Mouse (Mus musculus) heart, postnatal 0 days (tissue): ENCODE measurements at regions not wholly inside any gene's neighbourhood (a gene's known extent, or its start where the extent isn't known, plus 50 kb on each side); places are given as distances from the start of the nearest gene placed in this dataset.
A peak's percentile ranks its signal among the peaks of the same experiment; 100 is the strongest.

Experiments
- ATAC-seq: fragments of 200-750 bp; cut with Nextera tagmentation; 2 replicates; pipeline ENCODE4 v1.8.0; 2017; ENCODE audit warnings: low read depth, moderate number of reproducible peaks, moderate library complexity; ENCODE audit not compliant: insufficient read depth
- DNase-seq: peaks from one replicate; pipeline ENCODE4 v3.0.0-alpha.2; 2016; ENCODE audit warnings: low spot score
- H3K27ac ChIP-seq: fragments of 300-500 bp; sonication (generic); 2 replicates; pipeline ENCODE4 v1.5.1; 2014; ENCODE audit warnings: low read depth, mild to moderate bottlenecking
- H3K27me3 ChIP-seq: fragments of 300-500 bp; sonication (generic); 2 replicates; pipeline ENCODE4 v1.6.1; 2014; ENCODE audit warnings: low read length, mixed read lengths; ENCODE audit not compliant: control insufficient read depth, insufficient read depth
- H3K36me3 ChIP-seq: fragments of 300-500 bp; sonication (generic); replicated peaks from 2 replicates; pipeline ENCODE4 v1.6.1; 2014; ENCODE audit warnings: low read length, mixed read lengths; ENCODE audit not compliant: control insufficient read depth, insufficient read depth
- H3K4me1 ChIP-seq: fragments of 300-500 bp; sonication (generic); 2 replicates; pipeline ENCODE4 v1.6.1; 2014; ENCODE audit warnings: antibody characterized with exemption; ENCODE audit not compliant: control insufficient read depth, insufficient read depth
- H3K4me2 ChIP-seq: fragments of 300-500 bp; sonication (generic); 2 replicates; pipeline ENCODE4 v1.6.1; 2014; ENCODE audit warnings: low read depth, mild to moderate bottlenecking, low read length, moderate library complexity
- H3K4me3 ChIP-seq: fragments of 300-500 bp; sonication (generic); 2 replicates; pipeline ENCODE4 v1.5.1; 2014; ENCODE audit warnings: low read depth, low read length
- H3K9ac ChIP-seq: fragments of 300-500 bp; sonication (generic); replicated peaks from 2 replicates; pipeline ENCODE4 v1.6.1; 2014; ENCODE audit warnings: low read depth, low read length, mixed read lengths
- H3K9me3 ChIP-seq: fragments of 300-500 bp; sonication (generic); replicated peaks from 2 replicates; pipeline ENCODE4 v1.6.1; 2016; ENCODE audit warnings: low read length; ENCODE audit not compliant: control insufficient read depth
- CTCF ChIP-seq: IDR thresholded peaks from 2 replicates; pipeline ENCODE4 v1.5.1; 2016; ENCODE audit warnings: antibody characterized with exemption, control low read depth, low read depth
- EP300 ChIP-seq: IDR thresholded peaks from 2 replicates; pipeline ENCODE4 v1.6.1; 2016; ENCODE audit warnings: antibody characterized with exemption, low read depth
- WGBS: fragments of 180-500 bp; shearing (Covaris S2); extraction: QIAGEN DNeasy Blood & Tissue Kit; methylation state at CpG from one replicate; pipeline ENCODE4 v1.1.7; 2014; 5-methylcytosine and 5-hydroxymethylcytosine counted together

DNA sequence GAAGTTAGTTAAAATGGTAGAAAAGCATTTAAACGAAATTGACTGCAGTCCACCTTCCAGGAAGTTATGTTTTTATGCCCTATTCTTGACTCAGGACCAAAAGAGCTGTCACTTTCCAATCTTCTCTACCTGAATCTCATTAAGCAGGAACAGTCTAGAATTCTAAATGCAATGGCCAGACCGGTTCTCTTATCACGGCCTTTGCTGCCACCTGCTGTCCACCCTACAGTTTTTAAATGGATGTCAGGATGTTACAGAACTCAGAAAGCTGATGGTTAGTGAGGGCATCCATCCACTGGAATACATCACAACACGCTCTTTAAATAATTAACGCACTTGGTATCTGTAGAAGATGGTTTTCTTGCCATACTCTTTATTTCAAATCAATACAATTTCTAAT lies 310.5 kb downstream of the Parp8 start:
- TF ChIP-seq EP300: no peak
- TF ChIP-seq CTCF: peak; percentile 69
- ATAC-seq (no peak), DNase-seq (peak; percentile 50)
- Histone ChIP-seq H3K4me3 (no peak overlapping the region), H3K9ac (no peak overlapping the region), H3K4me1 (no peaks in the 10 kb centered on the region), H3K4me2 (no peak overlapping the region), H3K9me3 (no peaks in the 10 kb centered on the region), H3K36me3 (no peaks in the 10 kb centered on the region), H3K27ac (no peak overlapping the region), H3K27me3 (peaks cover 45% of the 10 kb centered on the region)
- 15% methylated on average over 5 of the region's 5 CpGs for WGBS

DNA sequence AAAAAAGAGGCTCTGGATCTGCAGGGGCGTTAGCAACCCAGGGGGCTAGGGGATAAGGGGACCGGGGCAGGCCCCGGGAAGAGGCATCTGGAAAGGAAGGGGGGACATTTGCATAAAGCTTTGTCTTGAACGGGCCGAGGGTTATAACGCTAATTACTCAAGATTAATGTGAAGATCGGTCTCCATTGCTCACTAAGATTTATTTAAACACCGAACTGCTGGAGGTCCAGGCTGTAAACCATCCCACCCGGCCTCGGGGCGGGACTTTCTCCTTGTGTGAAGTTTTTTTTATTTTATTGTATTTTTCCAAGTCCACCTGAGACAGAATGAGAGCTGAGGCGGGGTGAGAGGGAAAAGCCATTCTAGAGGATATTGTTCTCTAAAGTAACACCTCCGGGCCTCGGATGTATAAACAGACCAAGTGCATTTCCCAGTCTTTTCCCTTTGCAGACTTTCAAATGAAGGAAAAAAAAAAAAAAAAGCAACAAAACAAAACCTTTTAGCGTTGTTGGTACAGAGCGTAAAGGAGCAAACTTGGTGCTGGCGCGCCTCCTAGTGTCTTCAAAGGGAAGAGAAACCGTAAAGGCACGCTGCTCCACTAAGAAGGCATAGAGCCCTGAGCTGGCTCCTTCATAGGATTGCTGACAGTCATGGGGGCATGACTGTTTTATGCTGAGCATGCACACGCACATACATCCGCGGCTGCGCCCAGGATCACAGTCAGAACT lies 313.3 kb downstream of the Parp8 start:
- peaks cover 72% of the 10 kb centered on the region for H3K27me3 ChIP-seq
- no peak overlapping the region for H3K27ac ChIP-seq
- no peaks in the 10 kb centered on the region for H3K4me1 ChIP-seq
- DNase-seq: peak; percentile 81
- H3K4me3 ChIP-seq: peak overlapping the region; percentile 50
- H3K4me2 ChIP-seq: peak overlapping the region; percentile 68
- no peaks in the 10 kb centered on the region for H3K36me3 ChIP-seq
- H3K9me3 ChIP-seq: no peaks in the 10 kb centered on the region
- ATAC-seq: peak; percentile 70; the same call in 1 of the 2 replicates
- no peak overlapping the region for H3K9ac ChIP-seq
- TF ChIP-seq EP300 (no peak), CTCF (peak; percentile 84)
- WGBS: under 1% methylated on average over 24 of the region's 24 CpGs

DNA sequence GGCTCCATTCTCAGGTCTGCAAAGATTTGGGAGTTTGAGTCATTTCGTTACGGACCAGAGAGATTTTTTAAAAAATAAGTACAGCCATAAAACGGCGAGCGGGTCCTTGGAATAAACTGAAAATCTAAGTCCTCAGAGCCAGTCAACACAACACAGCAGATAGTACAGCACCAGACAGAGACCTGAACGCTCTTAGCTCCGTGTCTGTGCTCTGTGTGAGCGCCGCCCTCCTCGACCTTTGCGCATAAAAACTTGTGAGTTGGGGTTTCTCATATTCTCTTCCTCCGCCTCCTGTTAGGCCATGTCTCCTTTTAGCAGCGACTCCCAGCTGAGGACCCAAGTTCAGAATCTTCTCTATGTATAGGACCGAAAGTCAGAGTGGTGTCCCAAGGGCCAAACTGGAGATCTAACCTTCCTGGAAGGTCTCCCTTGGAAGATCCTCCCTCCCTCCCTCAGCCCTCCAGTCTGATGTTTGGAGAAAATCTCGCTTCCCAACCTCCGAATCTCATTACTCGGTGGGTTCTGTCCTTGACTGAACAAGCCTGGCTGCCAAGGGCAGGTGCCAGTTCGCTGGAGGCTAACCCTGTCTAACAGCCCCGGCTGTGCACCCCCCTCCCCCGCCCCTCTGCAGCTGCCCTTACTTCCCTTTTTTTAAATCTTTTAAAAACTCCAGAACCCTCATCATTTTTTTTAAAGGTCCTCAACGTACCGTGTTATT lies 314.0 kb downstream of the Parp8 start:
- Histone ChIP-seq H3K4me2 (peak overlapping the region; percentile 68), H3K9ac (no peak overlapping the region), H3K4me1 (no peaks in the 10 kb centered on the region), H3K9me3 (no peaks in the 10 kb centered on the region), H3K36me3 (no peaks in the 10 kb centered on the region), H3K4me3 (peak overlapping the region; percentile 50), H3K27ac (no peak overlapping the region), H3K27me3 (peaks cover 79% of the 10 kb centered on the region)
- 4% methylated on average over 22 of the region's 22 CpGs for WGBS
- no peak for DNase-seq
- TF ChIP-seq EP300 (no peak), CTCF (no peak)
- no peak for ATAC-seq

DNA sequence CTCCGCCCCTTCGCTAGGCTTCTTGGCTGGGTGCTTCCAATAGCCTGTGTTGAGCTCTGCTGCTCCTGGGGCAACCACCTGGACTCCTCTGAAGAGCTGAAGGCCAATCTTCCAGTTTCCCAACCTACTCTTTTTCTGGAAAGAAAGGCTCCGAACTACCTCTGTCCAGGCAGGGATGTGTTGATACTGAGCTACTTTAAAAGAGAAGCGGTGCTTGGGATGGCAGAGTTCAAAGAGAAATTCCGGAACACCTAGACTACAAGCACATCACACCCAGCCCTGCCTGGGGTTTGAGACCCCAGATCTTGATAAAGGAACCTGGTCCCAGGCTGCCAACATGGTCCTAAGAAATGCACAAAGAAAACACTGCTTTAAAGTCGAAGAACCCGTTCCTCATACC lies 315.7 kb downstream of the Parp8 start:
- TF ChIP-seq EP300 (no peak), CTCF (no peak)
- Histone ChIP-seq H3K4me1 (no peaks in the 10 kb centered on the region), H3K9me3 (no peaks in the 10 kb centered on the region), H3K4me3 (no peak overlapping the region), H3K36me3 (no peaks in the 10 kb centered on the region), H3K9ac (no peak overlapping the region), H3K27me3 (peaks cover 94% of the 10 kb centered on the region), H3K4me2 (no peak overlapping the region), H3K27ac (no peak overlapping the region)
- DNase-seq: no peak
- WGBS: 26% methylated on average over 7 of the region's 7 CpGs
- ATAC-seq: no peak

DNA sequence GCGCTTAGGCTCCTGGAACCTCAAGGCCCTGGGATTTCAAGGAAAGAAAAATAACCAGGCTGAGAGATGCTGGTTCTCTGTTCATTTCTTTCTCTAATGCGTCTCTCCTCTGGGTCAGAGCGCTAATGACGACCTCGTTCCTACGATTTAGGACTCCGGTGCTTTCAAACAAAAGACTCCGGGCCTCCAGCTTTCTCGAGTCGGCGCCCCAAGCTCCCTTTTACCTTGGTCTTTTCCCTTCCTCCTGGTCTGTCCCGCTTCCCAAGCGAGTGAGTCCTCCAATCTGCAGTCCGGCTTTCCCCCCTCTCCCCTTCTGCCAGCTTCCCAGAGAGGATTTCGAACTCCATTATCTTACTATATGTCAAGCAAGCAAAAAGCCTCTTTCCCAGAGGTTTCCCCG lies 316.5 kb downstream of the Parp8 start:
- peak overlapping the region; percentile 13 for H3K4me3 ChIP-seq
- H3K9me3 ChIP-seq: no peaks in the 10 kb centered on the region
- WGBS: 3% methylated on average over 16 of the region's 16 CpGs
- TF ChIP-seq CTCF (no peak), EP300 (no peak)
- peak overlapping the region; percentile 21; the same call in 1 of the 2 replicates for H3K4me2 ChIP-seq
- peaks cover 96% of the 10 kb centered on the region for H3K27me3 ChIP-seq
- no peak overlapping the region for H3K27ac ChIP-seq
- H3K9ac ChIP-seq: no peak overlapping the region
- H3K36me3 ChIP-seq: no peaks in the 10 kb centered on the region
- no peak for DNase-seq
- H3K4me1 ChIP-seq: no peaks in the 10 kb centered on the region
- ATAC-seq: no peak
